Mouse (Mus musculus): ENCODE measurements around the gene Cacng8. TPM values are rescaled to one million over a fixed set of nuclear protein-coding genes. Genes with fewer than 3 reads are reported as not detected.

Gene Cacng8
- under 1 TPM in 1 of 2 experiments, not detected in 1; 0.22 TPM for polyA plus RNA-seq (2017; shearing (Covaris generic))

DNA sequence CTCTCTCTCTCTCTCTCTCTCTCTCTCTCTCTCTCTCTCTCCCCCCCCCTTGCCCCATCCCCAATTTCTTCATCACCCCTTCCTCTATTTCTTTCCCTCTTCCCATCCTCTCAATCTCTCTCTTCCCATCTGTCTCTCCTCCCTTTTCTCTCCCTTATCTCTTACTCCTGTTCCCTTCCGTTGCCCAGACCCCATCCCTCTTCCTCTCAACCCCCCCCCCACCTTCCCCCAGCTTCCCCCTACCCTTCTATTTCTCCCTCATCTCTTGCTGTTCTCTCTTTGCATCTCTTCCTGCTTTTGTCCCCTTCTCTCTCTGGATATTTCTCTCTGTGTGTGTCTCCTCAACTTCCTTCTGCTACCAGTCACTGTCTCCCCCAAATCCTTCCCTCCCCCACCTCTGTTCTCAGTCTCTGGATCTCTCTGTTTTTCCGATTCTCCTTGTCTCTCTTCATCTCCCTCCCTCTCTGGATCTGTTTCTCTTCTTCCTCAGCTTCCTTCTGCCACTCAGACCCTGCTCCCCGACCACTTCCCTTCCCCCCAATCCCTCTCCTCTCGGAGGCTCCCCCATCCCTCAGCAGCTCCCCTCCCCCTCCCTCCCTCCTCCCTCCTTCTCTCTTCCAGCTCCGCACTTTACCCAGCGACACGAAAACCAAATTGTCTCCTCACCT is at the start of gene Cacng8:
Gene Cacng8 (plus strand): TSS at position 271 of the 668 bp plus-strand sequence.

DNA sequence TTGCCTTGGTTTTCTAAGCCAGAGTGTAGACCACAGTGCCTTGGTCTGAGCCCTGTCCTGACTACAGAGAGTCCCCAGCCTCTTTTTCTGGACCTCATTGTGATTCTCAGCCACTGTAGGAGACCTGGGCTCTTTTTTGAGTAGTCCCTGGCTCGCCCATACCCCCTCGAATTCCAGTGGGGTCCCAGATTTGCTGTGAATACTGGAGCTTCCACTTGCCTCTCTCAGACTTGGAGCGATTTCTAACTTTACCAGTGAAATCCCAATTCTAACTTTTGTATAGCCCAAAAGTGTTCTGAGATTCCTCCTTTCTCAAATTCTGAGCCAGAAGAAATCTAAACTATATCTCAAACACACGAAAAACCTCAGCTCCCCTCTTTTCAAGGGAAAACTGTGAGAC is 33.4 kb downstream of the Cacng8 start, which contains the start of gene Cacng6:
Gene Cacng6 (plus strand): TSS at position 301 of the 400 bp plus-strand sequence.

Other genes with a start within 250 kb of the Cacng8 start
- under 1 TPM; 0.06 to 0.22 TPM for gene AU018091, start 221.5 kb upstream of the Cacng8 start, polyA plus RNA-seq (2017; shearing (Covaris generic))
- under 1 TPM; 0.12 to 0.20 TPM for gene Nlrp12, start 140.9 kb upstream of the Cacng8 start, polyA plus RNA-seq (2017; shearing (Covaris generic))
- gene Myadm, start 101.6 kb upstream of the Cacng8 start, polyA plus RNA-seq (2017; shearing (Covaris generic)): 10 to 100 TPM in 1 of 2 experiments, 1 to 10 TPM in 1; 6.0 to 19.0 TPM
- gene Prkcg, start 101.5 kb upstream of the Cacng8 start, polyA plus RNA-seq (2017; shearing (Covaris generic)): under 1 TPM; 0.17 to 0.64 TPM
- under 1 TPM in 1 of 2 experiments, not detected in 1; 0.62 TPM for gene Cacng7, start 57.7 kb upstream of the Cacng8 start, polyA plus RNA-seq (2017; shearing (Covaris generic))
- under 1 TPM in 1 of 2 experiments, not detected in 1; 0.38 TPM for gene Cacng6, start 33.5 kb downstream of the Cacng8 start, polyA plus RNA-seq (2017; shearing (Covaris generic))
- 1 to 10 TPM in 1 of 2 experiments, under 1 TPM in 1; 0.13 to 1.5 TPM for gene Tarm1, start 111.9 kb downstream of the Cacng8 start, polyA plus RNA-seq (2017; shearing (Covaris generic))
- under 1 TPM in 1 of 2 experiments, not detected in 1; 0.72 TPM for gene Oscar, start 225.5 kb downstream of the Cacng8 start, polyA plus RNA-seq (2017; shearing (Covaris generic))
- 100 to 1,000 TPM; 427 to 462 TPM for gene Ndufa3, start 226.7 kb downstream of the Cacng8 start, polyA plus RNA-seq (2017; shearing (Covaris generic))
- 10 to 100 TPM; 43.8 to 60.9 TPM for gene Tfpt, start 239.2 kb downstream of the Cacng8 start, polyA plus RNA-seq (2017; shearing (Covaris generic))
- 10 to 100 TPM; 76.7 to 83.1 TPM for gene Prpf31, start 239.3 kb downstream of the Cacng8 start, polyA plus RNA-seq (2017; shearing (Covaris generic))

Data from inflammation-experienced regulatory T-cells (primary cell).